Mouse (Mus musculus) layer of hippocampus, postnatal 36 days (tissue): ENCODE measurements at regions not wholly inside any gene's neighbourhood (a gene's known extent, or its start where the extent isn't known, plus 50 kb on each side); places are given as distances from the start of the nearest gene placed in this dataset.

Experiments
- DNase-seq, 2 experiments: peaks; one replicate each; pipeline ENCODE4 v3.0.0; 2022

- no peak for DNase-seq
These were observed 68.8 kb upstream of the Galnt17 start for GRCm38 (mm10) chr5:131377136-131377535.

- no peak for DNase-seq
These were observed 63.2 kb upstream of the Galnt17 start for GRCm38 (mm10) chr5:131371341-131372134.

- no peak for DNase-seq
These were observed 59.2 kb upstream of the Galnt17 start for GRCm38 (mm10) chr5:131367461-131367860.

- DNase-seq, result peak in 1 of 2 experiments; percentile 35
These were observed 51.5 kb upstream of the Galnt17 start for GRCm38 (mm10) chr5:131359831-131360230.
